Mouse (Mus musculus) midbrain, embryonic 13.5 days (tissue): Measurements from ENCODE around the gene Gramd1b. TPM values are rescaled to one million over a fixed set of nuclear protein-coding genes. Genes with fewer than 3 reads are reported as not detected.

ENCODE experiments used
- ATAC-seq: fragments of 200-750 bp; cut with Nextera tagmentation; 2 replicates; pipeline ENCODE4 v1.8.0; 2017; ENCODE audit warnings: mild to moderate bottlenecking, moderate TSS enrichment, moderate library complexity
- H3K27ac ChIP-seq: fragments of 300-500 bp; sonication (generic); 2 replicates; pipeline ENCODE4 v1.5.1; 2015; ENCODE audit warnings: inconsistent platforms, mild to moderate bottlenecking, moderate library complexity
- H3K27me3 ChIP-seq: fragments of 300-500 bp; sonication (generic); 2 replicates; pipeline ENCODE4 v1.6.1; 2015; ENCODE audit warnings: mild to moderate bottlenecking, inconsistent platforms
- H3K36me3 ChIP-seq: fragments of 300-500 bp; sonication (generic); 2 replicates; pipeline ENCODE4 v1.6.1; 2015; ENCODE audit warnings: mild to moderate bottlenecking, inconsistent platforms
- H3K4me1 ChIP-seq: fragments of 300-500 bp; sonication (generic); replicated peaks from 2 replicates; pipeline ENCODE4 v1.6.1; 2015; ENCODE audit warnings: inconsistent platforms
- H3K4me2 ChIP-seq: fragments of 300-500 bp; sonication (generic); replicated peaks from 2 replicates; pipeline ENCODE4 v1.6.1; 2015; ENCODE audit warnings: moderate library complexity, mild to moderate bottlenecking, inconsistent platforms
- H3K4me3 ChIP-seq: fragments of 300-500 bp; sonication (generic); replicated peaks from 2 replicates; pipeline ENCODE4 v1.5.1; 2015; ENCODE audit warnings: mild to moderate bottlenecking, inconsistent platforms
- H3K9ac ChIP-seq: fragments of 300-500 bp; sonication (generic); replicated peaks from 2 replicates; pipeline ENCODE4 v1.6.1; 2015; ENCODE audit warnings: mild to moderate bottlenecking, inconsistent platforms
- H3K9me3 ChIP-seq: fragments of 300-500 bp; sonication (generic); 2 replicates; pipeline ENCODE4 v1.6.1; 2016; ENCODE audit warnings: mild to moderate bottlenecking, inconsistent platforms
- WGBS: fragments of 180-500 bp; shearing (Covaris S2); methylation state at CpG from one replicate; pipeline ENCODE4 v1.1.7; 2015; 5-methylcytosine and 5-hydroxymethylcytosine counted together
- polyA plus RNA-seq: library from polyadenylated mRNA; unstranded; fragments of >200 nt; fragmentation: Nextera tagmentation; extraction: Ambion mirVana; gene quantifications from 2 replicates; pipeline ENCODE4 v1.2.1, GENCODE M21; 2015

Gene Gramd1b
- polyA plus RNA-seq, 1 experiment from 2014 or later: 8.1 TPM

GRCm38 (mm10) chr9:40300018-40300989, 230.9 kb downstream of the Gramd1b start:
- peaks cover 82% of the 10 kb centered on the region for H3K36me3 ChIP-seq
- WGBS: 87% methylated on average over 15 of the region's 15 CpGs
- no peak for ATAC-seq

GRCm38 (mm10) chr9:40299323-40299722, 231.9 kb downstream of the Gramd1b start:
- Histone ChIP-seq H3K27me3 (no peaks in the 10 kb centered on the region), H3K9me3 (no peaks in the 10 kb centered on the region), H3K4me3 (no peak overlapping the region), H3K27ac (no peak overlapping the region), H3K36me3 (peaks cover 75% of the 10 kb centered on the region), H3K4me2 (no peak overlapping the region), H3K9ac (no peak overlapping the region), H3K4me1 (no peaks in the 10 kb centered on the region)
- no peak for ATAC-seq
- WGBS: 98% methylated on average over 7 of the region's 7 CpGs

More at GRCm38 (mm10) chr9:40300018-40300989, 230.9 kb downstream of the Gramd1b start:
- Histone ChIP-seq H3K4me2 (no peak overlapping the region), H3K27ac (no peak overlapping the region), H3K4me3 (no peak overlapping the region), H3K4me1 (no peaks in the 10 kb centered on the region), H3K9me3 (no peaks in the 10 kb centered on the region), H3K9ac (no peak overlapping the region), H3K27me3 (no peaks in the 10 kb centered on the region)

DNA sequence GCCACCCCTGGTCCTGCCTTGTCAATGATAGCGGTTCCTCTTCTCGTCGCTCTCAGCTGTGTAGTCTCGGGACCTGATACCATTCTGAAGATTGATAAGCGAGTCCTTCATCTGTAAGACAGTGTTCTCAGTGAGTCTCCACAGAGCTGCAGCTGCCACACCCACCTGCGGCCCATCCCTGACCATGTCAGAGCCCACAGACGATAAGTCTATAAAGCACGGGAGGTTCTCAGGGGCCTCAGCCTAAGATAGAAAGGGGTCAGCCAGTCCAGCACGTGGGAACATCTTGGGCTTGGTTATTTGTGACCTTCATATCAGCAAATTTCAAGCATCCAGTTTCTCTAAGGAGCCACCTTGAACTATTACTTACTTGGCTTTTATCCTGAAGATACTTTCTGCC, 233.2 kb downstream of the Gramd1b start:
- no peak for ATAC-seq
- WGBS: 93% methylated on average over 9 of the region's 9 CpGs
- H3K9ac ChIP-seq: no peak overlapping the region
- no peaks in the 10 kb centered on the region for H3K9me3 ChIP-seq
- H3K4me1 ChIP-seq: no peaks in the 10 kb centered on the region
- H3K36me3 ChIP-seq: peaks cover 75% of the 10 kb centered on the region
- no peak overlapping the region for H3K4me2 ChIP-seq
- no peaks in the 10 kb centered on the region for H3K27me3 ChIP-seq
- no peak overlapping the region for H3K4me3 ChIP-seq
- no peak overlapping the region for H3K27ac ChIP-seq

DNA sequence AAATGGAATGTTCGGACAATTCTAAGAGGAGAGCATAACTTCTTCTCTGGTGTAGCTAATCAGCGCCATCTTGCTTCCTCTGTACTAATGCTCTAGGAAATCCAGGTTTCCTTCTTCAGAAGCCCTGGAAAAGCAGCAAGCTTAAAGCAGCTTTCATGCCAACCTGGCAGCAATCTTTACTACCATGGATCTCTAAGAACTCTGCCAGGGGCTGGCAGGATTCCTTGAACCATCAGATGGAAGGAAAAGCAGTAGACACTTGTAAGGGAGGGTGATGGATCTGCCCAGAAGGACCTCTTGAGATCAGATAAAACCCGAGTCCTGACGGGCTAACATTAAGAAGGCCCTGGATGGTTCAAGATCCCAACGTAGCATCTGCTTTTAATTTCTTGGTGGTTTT, 234.9 kb downstream of the Gramd1b start:
- Histone ChIP-seq H3K4me3 (no peak overlapping the region), H3K27me3 (no peaks in the 10 kb centered on the region), H3K27ac (no peak overlapping the region), H3K9me3 (no peaks in the 10 kb centered on the region), H3K36me3 (peaks cover 66% of the 10 kb centered on the region), H3K9ac (no peak overlapping the region), H3K4me1 (no peaks in the 10 kb centered on the region), H3K4me2 (no peak overlapping the region)
- no peak for ATAC-seq
- over 99% methylated on average over 5 of the region's 5 CpGs for WGBS

- Histone ChIP-seq H3K4me3 (no peak overlapping the region), H3K27me3 (no peaks in the 10 kb centered on the region), H3K36me3 (peaks cover 66% of the 10 kb centered on the region), H3K4me1 (no peaks in the 10 kb centered on the region), H3K9me3 (no peaks in the 10 kb centered on the region), H3K27ac (no peak overlapping the region), H3K4me2 (no peak overlapping the region), H3K9ac (no peak overlapping the region)
- ATAC-seq: no peak
- WGBS: 100% methylated on average over 1 of the region's 1 CpGs
Observed at GRCm38 (mm10) chr9:40294866-40295265, 236.3 kb downstream of the Gramd1b start.

DNA sequence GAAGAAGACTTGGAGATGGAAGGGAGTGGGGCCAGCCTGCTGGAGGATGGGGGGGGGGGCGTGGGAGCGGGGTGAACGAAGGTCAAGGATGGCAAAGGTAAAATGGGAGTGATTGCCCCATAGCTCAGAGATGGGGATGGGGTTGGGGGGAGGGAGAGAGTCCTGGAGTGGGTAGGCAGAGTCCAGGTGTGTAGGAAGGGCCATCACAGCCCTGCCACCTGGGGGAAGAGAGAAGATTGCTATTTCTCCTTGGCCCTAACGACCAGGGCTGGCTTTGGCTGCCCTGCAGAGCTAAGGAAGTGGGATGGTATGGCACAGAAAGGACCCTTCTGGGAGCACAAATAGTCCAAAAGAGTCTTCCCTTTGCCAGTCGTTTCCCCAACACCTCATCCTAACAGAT, 237.0 kb downstream of the Gramd1b start:
- Histone ChIP-seq H3K4me1 (no peaks in the 10 kb centered on the region), H3K36me3 (peaks cover 59% of the 10 kb centered on the region), H3K27me3 (no peaks in the 10 kb centered on the region), H3K4me3 (no peak overlapping the region), H3K27ac (no peak overlapping the region), H3K9me3 (no peaks in the 10 kb centered on the region), H3K9ac (no peak overlapping the region), H3K4me2 (no peak overlapping the region)
- no peak for ATAC-seq
- 88% methylated on average over 5 of the region's 5 CpGs for WGBS

DNA sequence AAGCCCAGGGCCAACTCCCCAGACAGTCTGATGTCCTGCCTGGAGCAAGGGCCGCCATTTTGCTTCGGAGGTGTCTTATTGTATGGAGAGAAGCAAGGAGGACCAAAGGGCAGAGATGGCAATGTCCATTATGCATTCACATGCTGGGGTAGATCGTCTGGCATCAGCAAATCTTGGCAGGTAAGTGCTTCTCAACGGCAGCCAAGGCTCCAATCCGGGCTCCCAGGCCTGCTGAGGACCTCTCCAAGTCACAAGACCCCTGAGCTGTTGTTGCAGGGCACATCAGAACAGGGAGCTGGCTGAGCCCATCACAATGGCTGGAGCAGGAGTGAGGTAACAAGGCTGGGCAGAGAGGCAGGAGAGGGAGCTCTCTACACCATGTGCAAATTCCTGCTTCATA, 237.4 kb downstream of the Gramd1b start:
- WGBS: 96% methylated on average over 5 of the region's 5 CpGs
- Histone ChIP-seq H3K4me3 (no peak overlapping the region), H3K4me1 (no peaks in the 10 kb centered on the region), H3K4me2 (no peak overlapping the region), H3K9me3 (no peaks in the 10 kb centered on the region), H3K36me3 (peaks cover 56% of the 10 kb centered on the region), H3K9ac (no peak overlapping the region), H3K27ac (no peak overlapping the region), H3K27me3 (no peaks in the 10 kb centered on the region)
- 0 out of 2 replicates have a peak, but pooled peaks have one; percentile 20 for ATAC-seq

- Histone ChIP-seq H3K4me2 (no peak overlapping the region), H3K4me1 (no peaks in the 10 kb centered on the region), H3K27ac (no peak overlapping the region), H3K27me3 (no peaks in the 10 kb centered on the region), H3K9me3 (no peaks in the 10 kb centered on the region), H3K36me3 (peaks cover 58% of the 10 kb centered on the region), H3K4me3 (no peak overlapping the region), H3K9ac (no peak overlapping the region)
- WGBS: 92% methylated on average over 8 of the region's 8 CpGs
- no peak for ATAC-seq
Observed at GRCm38 (mm10) chr9:40293286-40293685, 237.9 kb downstream of the Gramd1b start.

GRCm38 (mm10) chr9:40292475-40292874, 238.7 kb downstream of the Gramd1b start:
- H3K9me3 ChIP-seq: no peaks in the 10 kb centered on the region
- no peak overlapping the region for H3K27ac ChIP-seq
- no peak for ATAC-seq
- WGBS: 88% methylated on average over 4 of the region's 4 CpGs
- H3K4me3 ChIP-seq: no peak overlapping the region
- H3K9ac ChIP-seq: no peak overlapping the region
- peaks cover 55% of the 10 kb centered on the region for H3K36me3 ChIP-seq
- no peaks in the 10 kb centered on the region for H3K27me3 ChIP-seq
- H3K4me1 ChIP-seq: no peaks in the 10 kb centered on the region
- H3K4me2 ChIP-seq: no peak overlapping the region

- WGBS: 89% methylated on average over 7 of the region's 7 CpGs
- no peak overlapping the region for H3K4me3 ChIP-seq
- H3K36me3 ChIP-seq: peaks cover 52% of the 10 kb centered on the region
- H3K4me1 ChIP-seq: no peaks in the 10 kb centered on the region
- H3K27me3 ChIP-seq: no peaks in the 10 kb centered on the region
- no peak overlapping the region for H3K9ac ChIP-seq
- ATAC-seq: no peak
- H3K9me3 ChIP-seq: no peaks in the 10 kb centered on the region
- no peak overlapping the region for H3K4me2 ChIP-seq
- H3K27ac ChIP-seq: no peak overlapping the region
Observed at GRCm38 (mm10) chr9:40282968-40283367, 248.2 kb downstream of the Gramd1b start.

- H3K4me3 ChIP-seq: no peak overlapping the region
- peaks cover 51% of the 10 kb centered on the region for H3K36me3 ChIP-seq
- no peak overlapping the region for H3K4me2 ChIP-seq
- H3K27me3 ChIP-seq: no peaks in the 10 kb centered on the region
- 89% methylated on average over 7 of the region's 7 CpGs for WGBS
- H3K9me3 ChIP-seq: no peaks in the 10 kb centered on the region
- ATAC-seq: no peak
- no peak overlapping the region for H3K27ac ChIP-seq
- H3K9ac ChIP-seq: no peak overlapping the region
- H3K4me1 ChIP-seq: no peaks in the 10 kb centered on the region
Observed at GRCm38 (mm10) chr9:40279438-40279837, 251.7 kb downstream of the Gramd1b start.

DNA sequence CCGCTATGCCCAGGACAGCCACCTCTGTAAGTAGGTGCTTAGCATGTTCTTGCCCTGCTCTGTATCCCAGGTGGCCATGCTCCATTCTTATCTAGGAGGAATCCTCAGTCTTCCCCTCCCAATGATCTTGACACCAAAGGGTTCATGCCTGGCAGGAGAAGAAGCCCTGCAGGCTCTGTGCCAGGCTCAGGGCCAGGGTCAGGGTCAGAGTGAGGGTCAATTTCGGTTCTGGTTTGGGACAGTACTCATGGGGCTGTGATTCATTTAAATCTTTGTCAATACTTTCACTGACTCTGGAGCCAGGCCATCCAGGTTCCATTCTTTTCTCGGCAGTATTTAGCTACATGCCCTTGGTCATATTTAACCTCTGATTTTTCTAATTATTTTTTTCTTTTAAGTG, 253.5 kb downstream of the Gramd1b start:
- Histone ChIP-seq H3K27me3 (no peaks in the 10 kb centered on the region), H3K4me3 (no peak overlapping the region), H3K9ac (no peak overlapping the region), H3K4me1 (peaks cover 12% of the 10 kb centered on the region), H3K27ac (no peak overlapping the region), H3K9me3 (no peaks in the 10 kb centered on the region), H3K36me3 (peaks cover 40% of the 10 kb centered on the region), H3K4me2 (no peak overlapping the region)
- ATAC-seq: no peak
- 83% methylated on average over 3 of the region's 3 CpGs for WGBS
